Mouse (Mus musculus) heart, embryonic 15.5 days (tissue): ENCODE data around the gene Tgds. TPM values are rescaled to one million over a fixed set of nuclear protein-coding genes. Genes with fewer than 3 reads are reported as not detected.

ENCODE experiments used
- ATAC-seq: fragments of 200-750 bp; cut with Nextera tagmentation; replicated peaks from 2 replicates; pipeline ENCODE4 v1.8.0; 2017; ENCODE audit warnings: low read depth, moderate TSS enrichment; ENCODE audit not compliant: insufficient number of reproducible peaks, insufficient read depth, low FRiP score
- H3K27ac ChIP-seq: fragments of 300-500 bp; sonication (generic); 2 replicates; pipeline ENCODE4 v1.5.1; 2015; ENCODE audit warnings: mild to moderate bottlenecking, inconsistent platforms
- H3K27me3 ChIP-seq: fragments of 300-500 bp; sonication (generic); 2 replicates; pipeline ENCODE4 v1.6.1; 2015; ENCODE audit warnings: inconsistent platforms
- H3K36me3 ChIP-seq: fragments of 300-500 bp; sonication (generic); 2 replicates; pipeline ENCODE4 v1.6.1; 2015; ENCODE audit warnings: mild to moderate bottlenecking, inconsistent platforms
- H3K4me1 ChIP-seq: fragments of 300-500 bp; sonication (generic); replicated peaks from 2 replicates; pipeline ENCODE4 v1.6.1; 2015; ENCODE audit warnings: inconsistent platforms
- H3K4me2 ChIP-seq: fragments of 300-500 bp; sonication (generic); 2 replicates; pipeline ENCODE4 v1.6.1; 2015; ENCODE audit warnings: inconsistent platforms, mild to moderate bottlenecking, moderate library complexity
- H3K4me3 ChIP-seq: fragments of 300-500 bp; sonication (generic); 2 replicates; pipeline ENCODE4 v1.5.1; 2015; ENCODE audit warnings: mild to moderate bottlenecking, inconsistent platforms
- H3K9ac ChIP-seq: fragments of 300-500 bp; sonication (generic); 2 replicates; pipeline ENCODE4 v1.6.1; 2015; ENCODE audit warnings: mild to moderate bottlenecking, inconsistent platforms
- H3K9me3 ChIP-seq: fragments of 300-500 bp; sonication (generic); replicated peaks from 2 replicates; pipeline ENCODE4 v1.6.1; 2016; ENCODE audit warnings: inconsistent platforms
- WGBS: fragments of 180-500 bp; shearing (Covaris S2); methylation state at CpG from one replicate; pipeline ENCODE4 v1.1.7; 2015; ENCODE audit warnings: mixed read lengths; 5-methylcytosine and 5-hydroxymethylcytosine counted together
- polyA plus RNA-seq: library from polyadenylated mRNA; unstranded; fragments of >200 nt; fragmentation: Nextera tagmentation; extraction: Ambion mirVana; gene quantifications from 2 replicates; pipeline ENCODE4 v1.2.1, GENCODE M21; 2015

Tgds gene
- polyA plus RNA-seq, 1 experiment from 2014 or later, result 25.8 TPM

GRCm38 (mm10) chr14:118088437-118089207 is 43.9 kb downstream of the Tgds start:
- Histone ChIP-seq H3K4me3 (peak overlapping the region; percentile 72), H3K9me3 (no peaks in the 10 kb centered on the region), H3K4me1 (no peaks in the 10 kb centered on the region), H3K27me3 (no peaks in the 10 kb centered on the region), H3K4me2 (peak overlapping the region; percentile 80), H3K36me3 (no peaks in the 10 kb centered on the region), H3K27ac (peak overlapping the region; percentile 79), H3K9ac (peak overlapping the region; percentile 71)
- no peak; the same call in 1 of the 2 replicates for ATAC-seq
- 12% methylated on average over 22 of the region's 22 CpGs for WGBS

- Histone ChIP-seq H3K9me3 (no peaks in the 10 kb centered on the region), H3K4me1 (no peaks in the 10 kb centered on the region), H3K4me2 (no peak overlapping the region), H3K27me3 (no peaks in the 10 kb centered on the region), H3K27ac (no peak overlapping the region), H3K36me3 (no peaks in the 10 kb centered on the region), H3K9ac (no peak overlapping the region), H3K4me3 (no peak overlapping the region)
- no peak for ATAC-seq
- 39% methylated on average over 5 of the region's 5 CpGs for WGBS
These were observed 46.1 kb downstream of the Tgds start for GRCm38 (mm10) chr14:118086271-118087035.

- Histone ChIP-seq H3K4me3 (no peak overlapping the region), H3K9ac (no peak overlapping the region), H3K27me3 (no peaks in the 10 kb centered on the region), H3K36me3 (no peaks in the 10 kb centered on the region), H3K27ac (no peak overlapping the region), H3K4me1 (0 out of 2 replicates have a peak, but pooled peaks cover 3% of the 10 kb centered on the region), H3K4me2 (no peak overlapping the region), H3K9me3 (no peaks in the 10 kb centered on the region)
- WGBS, result 87% methylated on average over 6 of the region's 6 CpGs
- no peak for ATAC-seq
These were observed 48.7 kb downstream of the Tgds start for GRCm38 (mm10) chr14:118083851-118084250.

GRCm38 (mm10) chr14:118080606-118081005 is 51.9 kb downstream of the Tgds start:
- Histone ChIP-seq H3K4me1 (0 out of 2 replicates have a peak, but pooled peaks cover 3% of the 10 kb centered on the region), H3K36me3 (no peaks in the 10 kb centered on the region), H3K27ac (no peak overlapping the region), H3K4me2 (peak overlapping the region; percentile 45), H3K4me3 (0 out of 2 replicates have a peak overlapping the region, but pooled peaks have one; percentile 12), H3K27me3 (no peaks in the 10 kb centered on the region), H3K9me3 (no peaks in the 10 kb centered on the region), H3K9ac (no peak overlapping the region)
- no peak for ATAC-seq
- WGBS, result 17% methylated on average over 11 of the region's 11 CpGs

- Histone ChIP-seq H3K4me1 (no peaks in the 10 kb centered on the region), H3K4me3 (no peak overlapping the region), H3K9ac (no peak overlapping the region), H3K27ac (peak overlapping the region; percentile 11; the same call in 1 of the 2 replicates), H3K9me3 (no peaks in the 10 kb centered on the region), H3K36me3 (no peaks in the 10 kb centered on the region), H3K27me3 (no peaks in the 10 kb centered on the region), H3K4me2 (no peak overlapping the region)
- peak; percentile 43 for ATAC-seq
- 62% methylated on average over 12 of the region's 12 CpGs for WGBS
These were observed 62.5 kb downstream of the Tgds start for GRCm38 (mm10) chr14:118070100-118070499.

GRCm38 (mm10) chr14:118069439-118070079 is 63.0 kb downstream of the Tgds start:
- no peaks in the 10 kb centered on the region for H3K4me1 ChIP-seq
- H3K27ac ChIP-seq, result no peak overlapping the region; the same call in 1 of the 2 replicates
- WGBS, result 76% methylated on average over 12 of the region's 12 CpGs
- H3K27me3 ChIP-seq, result no peaks in the 10 kb centered on the region
- H3K36me3 ChIP-seq, result no peaks in the 10 kb centered on the region
- no peak overlapping the region for H3K9ac ChIP-seq
- H3K9me3 ChIP-seq, result no peaks in the 10 kb centered on the region
- ATAC-seq, result no peak
- no peak overlapping the region for H3K4me3 ChIP-seq
- no peak overlapping the region for H3K4me2 ChIP-seq

Other genes with a start within 250 kb of the Tgds start
- gene Dct, start 80.5 kb downstream of the Tgds start, polyA plus RNA-seq, result 2.4 and 3.6 TPM in 2 replicates
- gene Gpr180, start 4.4 kb upstream of the Tgds start, polyA plus RNA-seq, result 35.8 and 43.7 TPM in 2 replicates
- 0.27 TPM in 1 of 2 replicates, not detected in the other for gene Sox21, start 104.3 kb upstream of the Tgds start, polyA plus RNA-seq
- gene Gm9376, start 134.2 kb upstream of the Tgds start, polyA plus RNA-seq, result not detected in 2 replicates